8 mouse cellular contexts compared by ENCODE assay signal in genomic region chr2:10372321-10372723, GRCm38 (mm10). TPM values are rescaled to one million over a fixed set of nuclear protein-coding genes. Genes with fewer than 3 reads are reported as not detected.
DNase-seq lines count a peak whose midpoint lies in the region; ATAC-seq and TF ChIP-seq lines count a peak whose summit lies in the region.

No protein-coding gene starts in this region.

- peak overlapping the region; percentile 47 for H3K4me3 ChIP-seq in bone marrow, adult 2 months (replicated peaks; ENCODE audit: control insufficient read depth, low read depth, low read length)
- peak overlapping the region; percentile 70 for H3K4me3 ChIP-seq in heart, embryonic 13.5 days
- peak overlapping the region; percentile 62 for H3K4me3 ChIP-seq in kidney, postnatal 0 days (replicated peaks; ENCODE audit: low read depth, low read length)
- peak overlapping the region; percentile 59 for H3K4me3 ChIP-seq in liver, embryonic 16.5 days (ENCODE audit: low read depth, low read length)
- H3K4me3 ChIP-seq in neural tube, embryonic 12.5 days, result peak overlapping the region; percentile 48

- TF ChIP-seq POLR2A in bone marrow, adult 2 months (IDR thresholded peaks at IDR 0.05; ENCODE audit: borderline replicate concordance, control insufficient read depth, low read depth, low read length), result no peak

- no peak; the same call in 1 of the 2 replicates for ATAC-seq in heart, embryonic 13.5 days (ENCODE audit: extremely low read depth, insufficient number of reproducible peaks, low FRiP score, low TSS enrichment)
- ATAC-seq in kidney, postnatal 0 days (replicated peaks; ENCODE audit: low FRiP score, low read depth), result peak; percentile 73
- no peak for ATAC-seq in liver, embryonic 16.5 days (ENCODE audit: low read depth)
- ATAC-seq in neural tube, embryonic 12.5 days (ENCODE audit: low FRiP score, low read depth), result peak; percentile 76

- no peak for TF ChIP-seq CTCF in bone marrow, adult 2 months (IDR thresholded peaks at IDR 0.05; ENCODE audit: control insufficient read depth, insufficient read depth, low read length)
- peak; percentile 28; the same call in 1 of the 2 replicates for TF ChIP-seq CTCF in kidney, postnatal 0 days (IDR thresholded peaks at IDR 0.05; ENCODE audit: low read depth)

- peak overlapping the region; percentile 93 for H3K4me2 ChIP-seq in heart, embryonic 13.5 days
- peak overlapping the region; percentile 96 for H3K4me2 ChIP-seq in kidney, postnatal 0 days (ENCODE audit: low read length)
- peak overlapping the region; percentile 68 for H3K4me2 ChIP-seq in liver, embryonic 16.5 days (ENCODE audit: low read depth, low read length)
- peak overlapping the region; percentile 94 for H3K4me2 ChIP-seq in neural tube, embryonic 12.5 days (replicated peaks)

- H3K36me3 ChIP-seq in heart, embryonic 13.5 days, result no peaks in the 10 kb centered on the region
- H3K36me3 ChIP-seq in kidney, postnatal 0 days (ENCODE audit: insufficient read depth, low read length), result no peaks in the 10 kb centered on the region
- H3K36me3 ChIP-seq in liver, embryonic 16.5 days (ENCODE audit: control insufficient read depth, insufficient read depth), result no peaks in the 10 kb centered on the region
- H3K36me3 ChIP-seq in neural tube, embryonic 12.5 days, result no peaks in the 10 kb centered on the region

- H3K9ac ChIP-seq in heart, embryonic 13.5 days, result peak overlapping the region; percentile 78
- H3K9ac ChIP-seq in kidney, postnatal 0 days (ENCODE audit: low read depth, low read length), result 0 out of 2 replicates have a peak overlapping the region, but pooled peaks have one; percentile 40
- H3K9ac ChIP-seq in liver, embryonic 16.5 days (ENCODE audit: low read depth, low read length), result no peak overlapping the region
- H3K9ac ChIP-seq in neural tube, embryonic 12.5 days, result no peak overlapping the region; the same call in 1 of the 2 replicates

- 0% methylated on average over 31 of the region's 31 CpGs for WGBS in bone marrow, adult 2 months
- WGBS in heart, embryonic 13.5 days, result under 1% methylated on average over 31 of the region's 31 CpGs
- under 1% methylated on average over 31 of the region's 31 CpGs for WGBS in kidney, postnatal 0 days
- 1% methylated on average over 29 of the region's 31 CpGs for WGBS in liver, embryonic 16.5 days (ENCODE audit: insufficient replicate concordance)
- WGBS in neural tube, embryonic 12.5 days, result under 1% methylated on average over 31 of the region's 31 CpGs

- peaks cover 84% of the 10 kb centered on the region for H3K27me3 ChIP-seq in heart, embryonic 13.5 days (replicated peaks)
- H3K27me3 ChIP-seq in kidney, postnatal 0 days (ENCODE audit: insufficient read depth, low read length), result peaks cover 50% of the 10 kb centered on the region
- H3K27me3 ChIP-seq in liver, embryonic 16.5 days (ENCODE audit: control insufficient read depth, insufficient read depth, low read depth, low read length), result peaks cover 75% of the 10 kb centered on the region
- peaks cover 56% of the 10 kb centered on the region for H3K27me3 ChIP-seq in neural tube, embryonic 12.5 days (replicated peaks)

- peak; percentile 76 for DNase-seq in CD4-positive helper T cell, adult 2 months (ENCODE audit: low read depth, low spot score)
- DNase-seq in fibroblast of lung, adult 2 months (ENCODE audit: low read depth), result peak; percentile 21
- DNase-seq in kidney, postnatal 0 days (ENCODE audit: low spot score), result peak; percentile 91
- DNase-seq in testis, postnatal 10 days (ENCODE audit: low spot score), result peak; percentile 81

- peaks cover 2% of the 10 kb centered on the region for H3K4me1 ChIP-seq in bone marrow, adult 2 months (ENCODE audit: control insufficient read depth, insufficient read depth, low read length)
- H3K4me1 ChIP-seq in heart, embryonic 13.5 days, result peaks cover 28% of the 10 kb centered on the region
- peaks cover 14% of the 10 kb centered on the region for H3K4me1 ChIP-seq in kidney, postnatal 0 days (replicated peaks; ENCODE audit: insufficient read depth, low read length)
- H3K4me1 ChIP-seq in liver, embryonic 16.5 days (ENCODE audit: control insufficient read depth, low read depth, low read length), result peaks cover 7% of the 10 kb centered on the region
- peaks cover 15% of the 10 kb centered on the region; the same call in 1 of the 2 replicates for H3K4me1 ChIP-seq in neural tube, embryonic 12.5 days

- no peak overlapping the region for H3K27ac ChIP-seq in bone marrow, adult 2 months (ENCODE audit: control insufficient read depth, insufficient read depth, low read depth, low read length, poor library complexity)
- H3K27ac ChIP-seq in heart, embryonic 13.5 days (replicated peaks), result no peak overlapping the region
- no peak overlapping the region for H3K27ac ChIP-seq in kidney, postnatal 0 days
- no peak overlapping the region for H3K27ac ChIP-seq in liver, embryonic 16.5 days (ENCODE audit: low read length)
- H3K27ac ChIP-seq in neural tube, embryonic 12.5 days, result no peak overlapping the region

- H3K9me3 ChIP-seq in heart, embryonic 13.5 days, result no peaks in the 10 kb centered on the region
- no peaks in the 10 kb centered on the region for H3K9me3 ChIP-seq in kidney, postnatal 0 days (replicated peaks; ENCODE audit: low read length)
- H3K9me3 ChIP-seq in liver, embryonic 16.5 days (replicated peaks; ENCODE audit: control insufficient read depth, low read length), result no peaks in the 10 kb centered on the region
- H3K9me3 ChIP-seq in neural tube, embryonic 12.5 days, result no peaks in the 10 kb centered on the region

RNA-seq across cellular contexts. Expression of gene Sfmbt2, which starts 2.0 kb away (rescaled TPM):
- 0.45 TPM in 1 of 2 replicates, not detected in the other for polyA plus RNA-seq in bone marrow, adult 2 months (2011; ENCODE audit: insufficient read depth, insufficient read length, low replicate concordance, missing spikeins)
- polyA plus RNA-seq in heart, embryonic 13.5 days (2015; fragmentation: Nextera tagmentation; extraction: Ambion mirVana), result 1.3 and 1.4 TPM in 2 replicates
- polyA plus RNA-seq in kidney, postnatal 0 days (2015; fragmentation: Nextera tagmentation; extraction: Ambion mirVana), result 0.84 and 0.93 TPM in 2 replicates
- polyA plus RNA-seq in liver, embryonic 16.5 days (2015; fragmentation: Nextera tagmentation; extraction: Ambion mirVana), result 0.21 and 0.31 TPM in 2 replicates
- 2.4 and 2.8 TPM in 2 replicates for polyA plus RNA-seq in neural tube, embryonic 12.5 days (2016; fragmentation: Nextera tagmentation; extraction: Ambion mirVana)

Comparison
In these comparisons a context has a peak if more than half of its experiments do, and no peak if none do; other contexts are left out.
1. DNase-seq: peak in every context shown above with its lines; median percentile 91 in kidney, postnatal 0 days; 81 in testis, postnatal 10 days; 76 in CD4-positive helper T cell, adult 2 months; 21 in fibroblast of lung, adult 2 months.
2. ATAC-seq: peak in kidney, postnatal 0 days (single experiment) and neural tube, embryonic 12.5 days (single experiment); none in heart, embryonic 13.5 days (single experiment) and liver, embryonic 16.5 days (single experiment).
3. H3K9ac ChIP-seq: peak in heart, embryonic 13.5 days (single experiment) and kidney, postnatal 0 days (single experiment); none in liver, embryonic 16.5 days (single experiment) and neural tube, embryonic 12.5 days (single experiment).
4. Peak in every context shown above with its lines, with median percentiles within 50 percentile points of each other: H3K4me3 ChIP-seq and H3K4me2 ChIP-seq.